Mouse (Mus musculus): ENCODE measurements around the gene Adgrf3.
A peak's percentile ranks its signal among the peaks of the same experiment; 100 is the strongest.
"Not testable (repeated sequence)": the region's sequence is repeated elsewhere in the genome, so short reads cannot be mapped to it uniquely, and the experiment has no call there.

The Adgrf3 gene

GRCm38 (mm10) chr5:30205493-30205892 lies at the start of gene Adgrf3:
Gene Adgrf3 (minus strand): TSS chr5:30205722.
- DNase-seq (ENCODE audit: low spot score), result no peak

- DNase-seq (ENCODE audit: low spot score), result no peak
These were observed 42.1 kb upstream of the Adgrf3 start for GRCm38 (mm10) chr5:30247666-30248065.

GRCm38 (mm10) chr5:30245861-30246416 lies 40.4 kb upstream of the Adgrf3 start:
- no peak for DNase-seq (ENCODE audit: low spot score)

- no peak for DNase-seq (ENCODE audit: low spot score)
These were observed 38.2 kb upstream of the Adgrf3 start for GRCm38 (mm10) chr5:30243741-30244140.

- no peak for DNase-seq (ENCODE audit: low spot score)
These were observed 36.9 kb upstream of the Adgrf3 start for GRCm38 (mm10) chr5:30242410-30242809.

GRCm38 (mm10) chr5:30240552-30240951 lies 35.0 kb upstream of the Adgrf3 start:
- peak; percentile 40 for DNase-seq (ENCODE audit: low spot score)

GRCm38 (mm10) chr5:30238533-30238932 lies 33.0 kb upstream of the Adgrf3 start:
- no peak for DNase-seq (ENCODE audit: low spot score)

- no peak for DNase-seq (ENCODE audit: low spot score)
These were observed 30.2 kb upstream of the Adgrf3 start for GRCm38 (mm10) chr5:30235641-30236126.

GRCm38 (mm10) chr5:30233979-30234378 lies 28.5 kb upstream of the Adgrf3 start:
- DNase-seq (ENCODE audit: low spot score), result no peak

- peak; percentile 51 for DNase-seq (ENCODE audit: low spot score)
These were observed 27.5 kb upstream of the Adgrf3 start for GRCm38 (mm10) chr5:30233042-30233441.

- DNase-seq (ENCODE audit: low spot score), result peak; percentile 97
These were observed 26.9 kb upstream of the Adgrf3 start, which contains the start of gene Selenoi for GRCm38 (mm10) chr5:30232271-30232971. Gene Selenoi (plus strand): TSS chr5:30232581.

- DNase-seq (ENCODE audit: low spot score), result no peak
These were observed 26.4 kb upstream of the Adgrf3 start for GRCm38 (mm10) chr5:30231891-30232270.

GRCm38 (mm10) chr5:30230901-30231300 lies 25.4 kb upstream of the Adgrf3 start:
- DNase-seq (ENCODE audit: low spot score), result no peak

GRCm38 (mm10) chr5:30222681-30223080 lies 17.2 kb upstream of the Adgrf3 start:
- DNase-seq (ENCODE audit: low spot score), result no peak

GRCm38 (mm10) chr5:30220666-30221065 lies 15.1 kb upstream of the Adgrf3 start:
- no peak for DNase-seq (ENCODE audit: low spot score)

GRCm38 (mm10) chr5:30219715-30220114 lies 14.2 kb upstream of the Adgrf3 start:
- no peak for DNase-seq (ENCODE audit: low spot score)

- no peak for DNase-seq (ENCODE audit: low spot score)
These were observed 10.4 kb upstream of the Adgrf3 start for GRCm38 (mm10) chr5:30215970-30216369.

- DNase-seq (ENCODE audit: low spot score), result peak; percentile 45
These were observed 9.4 kb upstream of the Adgrf3 start for GRCm38 (mm10) chr5:30214889-30215288.

GRCm38 (mm10) chr5:30210758-30211157 lies 5.2 kb upstream of the Adgrf3 start:
- DNase-seq (ENCODE audit: low spot score), result not testable (repeated sequence)

- DNase-seq (ENCODE audit: low spot score), result peak; percentile 42
These were observed 1.8 kb upstream of the Adgrf3 start for GRCm38 (mm10) chr5:30207276-30207675.

GRCm38 (mm10) chr5:30205034-30205433 lies 488 bp downstream of the Adgrf3 start:
- DNase-seq (ENCODE audit: low spot score), result no peak

- no peak for DNase-seq (ENCODE audit: low spot score)
These were observed 1.1 kb downstream of the Adgrf3 start for GRCm38 (mm10) chr5:30204441-30204840.

GRCm38 (mm10) chr5:30203216-30203885 lies 2.2 kb downstream of the Adgrf3 start:
- no peak for DNase-seq (ENCODE audit: low spot score)

All from c-Kit-positive CD71-positive TER-119-positive erythroid progenitor cells, embryonic 14.5 days (primary cell).